In the genomic region with DNA sequence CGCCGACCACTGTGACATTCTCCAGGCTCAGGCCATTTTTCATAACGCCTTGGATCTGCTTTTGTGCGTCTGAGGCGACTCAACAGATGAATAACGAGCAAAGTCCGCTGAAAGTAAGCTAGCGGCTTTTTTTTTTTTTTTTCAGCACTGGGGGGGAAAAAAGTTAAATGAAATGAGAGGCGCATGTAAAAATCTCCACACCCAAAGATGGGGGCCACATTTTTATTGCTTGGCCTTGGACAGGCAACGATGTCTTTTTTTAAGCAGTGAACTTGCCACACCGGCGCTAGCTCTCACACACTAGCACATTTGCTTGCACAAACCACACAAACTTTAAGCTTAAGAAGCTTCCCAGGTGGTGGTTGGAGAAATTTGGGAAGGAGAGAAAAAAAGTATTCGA, we compare ENCODE assay signal across 23 mouse cellular contexts. TPM values are rescaled to one million over a fixed set of nuclear protein-coding genes. Genes with fewer than 3 reads are reported as not detected.
DNase-seq lines count a peak whose midpoint lies in the region; ATAC-seq and TF ChIP-seq lines count a peak whose summit lies in the region.
"Had no signal": no experiment of that assay in that cellular context is flagged by ENCODE, and none has a peak within 500 bp of the region (broad histone marks: within the 10 kb centered on the region; RNA-seq: fewer than 3 reads in every experiment).

No protein-coding gene starts in this region.

- 1% methylated on average over 13 of the region's 13 CpGs for WGBS in forebrain, embryonic 11.5 days
- 3% methylated on average over 13 of the region's 13 CpGs for WGBS in forebrain, embryonic 15.5 days
- 7% methylated on average over 13 of the region's 13 CpGs for WGBS in hindbrain, postnatal 0 days

- TF ChIP-seq CTCF in hindbrain, postnatal 0 days (IDR thresholded peaks at IDR 0.05; ENCODE audit: low read depth): no peak

- H3K4me3 ChIP-seq in forebrain, embryonic 11.5 days (ENCODE audit: low read depth, low read length): peak overlapping the region; percentile 38; the same call in 1 of the 2 replicates
- no peak overlapping the region for H3K4me3 ChIP-seq in forebrain, embryonic 15.5 days
- H3K4me3 ChIP-seq in hindbrain, postnatal 0 days (ENCODE audit: low read length): peak overlapping the region; percentile 33
- H3K4me3 ChIP-seq: erythroblast, embryonic 14.5 days; heart, adult 2 months; intestine, embryonic 15.5 days; kidney, embryonic 15.5 days; layer of hippocampus, adult 2 months; stomach, embryonic 15.5 days had no signal

- no peak for ATAC-seq in forebrain, embryonic 11.5 days (replicated peaks; ENCODE audit: low FRiP score)
- ATAC-seq in forebrain, embryonic 15.5 days (replicated peaks): no peak
- no peak for ATAC-seq in hindbrain, postnatal 0 days
- ATAC-seq: intestine, embryonic 15.5 days had no signal

- H3K4me1 ChIP-seq in forebrain, embryonic 11.5 days (replicated peaks; ENCODE audit: control insufficient read depth, insufficient read depth, low read length): 0 out of 2 replicates have a peak, but pooled peaks cover 2% of the 10 kb centered on the region
- H3K4me1 ChIP-seq in forebrain, embryonic 15.5 days: no peaks in the 10 kb centered on the region
- H3K4me1 ChIP-seq in hindbrain, postnatal 0 days (ENCODE audit: insufficient read depth, low read length): no peaks in the 10 kb centered on the region
- H3K4me1 ChIP-seq: intestine, embryonic 15.5 days; kidney, embryonic 15.5 days; stomach, embryonic 15.5 days had no signal

- H3K9ac ChIP-seq in forebrain, embryonic 11.5 days (ENCODE audit: low read length): peak overlapping the region; percentile 39
- no peak overlapping the region for H3K9ac ChIP-seq in forebrain, embryonic 15.5 days (replicated peaks)
- peak overlapping the region; percentile 61 for H3K9ac ChIP-seq in hindbrain, postnatal 0 days (replicated peaks; ENCODE audit: low read length)
- H3K9ac ChIP-seq: intestine, embryonic 15.5 days; kidney, embryonic 15.5 days; lung, embryonic 14.5 days; stomach, embryonic 15.5 days had no signal

- H3K9me3 ChIP-seq in forebrain, embryonic 11.5 days (ENCODE audit: control insufficient read depth, low read length): no peaks in the 10 kb centered on the region
- H3K9me3 ChIP-seq in forebrain, embryonic 15.5 days: no peaks in the 10 kb centered on the region
- H3K9me3 ChIP-seq in hindbrain, postnatal 0 days (ENCODE audit: low read length): no peaks in the 10 kb centered on the region
- H3K9me3 ChIP-seq: intestine, embryonic 15.5 days; kidney, embryonic 15.5 days; stomach, embryonic 15.5 days had no signal

- peak; percentile 49 for DNase-seq in forebrain, embryonic 11.5 days (ENCODE audit: low spot score)
- no peak for DNase-seq in hindbrain, postnatal 0 days (ENCODE audit: low spot score)
- peak; percentile 49 for DNase-seq in neural tube, embryonic 10.5 days (ENCODE audit: extremely low spot score, low spot score)
- no peak for DNase-seq in frontal cortex, postnatal 36 days (ENCODE audit: low spot score in 2 of 2)
- no peak for DNase-seq in MN1 (ENCODE audit: low spot score)
- no peak for DNase-seq in gastrocnemius, postnatal 4 days (ENCODE audit: low spot score in 2 of 2)
- DNase-seq in gastrocnemius, postnatal 25 days: no peak
- DNase-seq: adrenal gland, adult 2 months; cerebellum, adult 9-10 months; embryo, embryonic 11 days; heart, adult 2 months; lung, embryonic 14.5 days; thymus, postnatal 25 days had no signal

- peak overlapping the region; percentile 87 for H3K27ac ChIP-seq in forebrain, embryonic 11.5 days (ENCODE audit: low read depth, low read length)
- peak overlapping the region; percentile 60; the same call in 1 of the 2 replicates for H3K27ac ChIP-seq in forebrain, embryonic 15.5 days (replicated peaks)
- peak overlapping the region; percentile 79 for H3K27ac ChIP-seq in hindbrain, postnatal 0 days
- H3K27ac ChIP-seq: heart, adult 2 months; intestine, embryonic 15.5 days; kidney, embryonic 15.5 days; layer of hippocampus, adult 2 months; macrophage; stomach, embryonic 15.5 days had no signal

- H3K27me3 ChIP-seq in forebrain, embryonic 11.5 days (ENCODE audit: control insufficient read depth, insufficient read depth, low read length): peaks cover 72% of the 10 kb centered on the region
- H3K27me3 ChIP-seq in forebrain, embryonic 15.5 days: peaks cover 84% of the 10 kb centered on the region
- H3K27me3 ChIP-seq in hindbrain, postnatal 0 days (ENCODE audit: insufficient read depth, low read length): peaks cover 38% of the 10 kb centered on the region

- peak overlapping the region; percentile 24; the same call in 1 of the 2 replicates for H3K4me2 ChIP-seq in forebrain, embryonic 11.5 days (ENCODE audit: low read depth, low read length, severe bottlenecking)
- no peak overlapping the region for H3K4me2 ChIP-seq in forebrain, embryonic 15.5 days (replicated peaks)
- H3K4me2 ChIP-seq in hindbrain, postnatal 0 days (ENCODE audit: low read depth, low read length): peak overlapping the region; percentile 56
- H3K4me2 ChIP-seq: intestine, embryonic 15.5 days; kidney, embryonic 15.5 days; liver, embryonic 11.5 days; lung, embryonic 14.5 days; stomach, embryonic 15.5 days had no signal

- no peaks in the 10 kb centered on the region for H3K36me3 ChIP-seq in forebrain, embryonic 11.5 days (ENCODE audit: control insufficient read depth, insufficient read depth, low read length)
- no peaks in the 10 kb centered on the region for H3K36me3 ChIP-seq in forebrain, embryonic 15.5 days
- no peaks in the 10 kb centered on the region for H3K36me3 ChIP-seq in hindbrain, postnatal 0 days (ENCODE audit: insufficient read depth, low read length)
- H3K36me3 ChIP-seq: G1E; intestine, embryonic 15.5 days; kidney, embryonic 15.5 days; stomach, embryonic 15.5 days had no signal

RNA-seq across cellular contexts. Expression of a gene that starts 38.6 kb away (rescaled TPM):
- polyA plus RNA-seq in forebrain, embryonic 11.5 days (2014; fragmentation: Nextera tagmentation; extraction: Ambion mirVana): 14.7 and 15.7 TPM in 2 replicates
- polyA plus RNA-seq in forebrain, embryonic 15.5 days (2015; fragmentation: Nextera tagmentation; extraction: Ambion mirVana): 9.6 and 9.8 TPM in 2 replicates
- total RNA-seq in hindbrain, postnatal 0 days (2014; rRNA removed): 281 and 342 TPM in 2 replicates
- polyA plus RNA-seq in hindbrain, postnatal 0 days (2015; fragmentation: Nextera tagmentation; extraction: Ambion mirVana): 19.7 and 21.5 TPM in 2 replicates
- total RNA-seq in gastrocnemius, postnatal 4 days (2021): 1 to 10 TPM; 2.2 to 2.4 TPM
- total RNA-seq in gastrocnemius, postnatal 25 days (2021): 1 to 10 TPM in 1 of 2 experiments, under 1 TPM in 1; 0.08 to 1.9 TPM
- total RNA-seq: adrenal gland, adult 2 months; heart, adult 2 months had no signal
- polyA plus RNA-seq: erythroblast, embryonic 14.5 days; G1E; heart, postnatal 0 days; intestine, embryonic 15.5 days; kidney, embryonic 15.5 days; lung, embryonic 14.5 days; macrophage had no signal

RNA-seq across cellular contexts. Expression of a gene that starts 42.0 kb away (rescaled TPM):
- polyA plus RNA-seq in forebrain, embryonic 11.5 days (2014; fragmentation: Nextera tagmentation; extraction: Ambion mirVana): 58.8 and 59.5 TPM in 2 replicates
- 46.2 and 55.0 TPM in 2 replicates for polyA plus RNA-seq in forebrain, embryonic 15.5 days (2015; fragmentation: Nextera tagmentation; extraction: Ambion mirVana)
- 107 and 144 TPM in 2 replicates for total RNA-seq in hindbrain, postnatal 0 days (2014; rRNA removed)
- 51.0 and 58.2 TPM in 2 replicates for polyA plus RNA-seq in hindbrain, postnatal 0 days (2015; fragmentation: Nextera tagmentation; extraction: Ambion mirVana)
- total RNA-seq in gastrocnemius, postnatal 4 days (2021): under 1 TPM; 0.73 to 0.78 TPM
- not detected for total RNA-seq in gastrocnemius, postnatal 25 days (2021)
- total RNA-seq: adrenal gland, adult 2 months; heart, adult 2 months had no signal
- polyA plus RNA-seq: adrenal gland, adult 2 months; G1E; heart, adult 2 months; heart, postnatal 0 days; intestine, embryonic 15.5 days; kidney, embryonic 15.5 days; liver, embryonic 11.5 days; lung, embryonic 14.5 days; macrophage had no signal

Comparison
In these comparisons a context has a peak if more than half of its experiments do, and no peak if none do; other contexts are left out.
1. DNase-seq: peak in forebrain, embryonic 11.5 days (single experiment) and neural tube, embryonic 10.5 days (single experiment); none in hindbrain, postnatal 0 days (single experiment), frontal cortex, postnatal 36 days (0 of 2), MN1 (single experiment), gastrocnemius, postnatal 4 days (0 of 2) and gastrocnemius, postnatal 25 days (single experiment).
2. RNA of a gene that starts 38.6 kb away (total RNA-seq): 281 to 342 TPM in hindbrain, postnatal 0 days; 2.2 to 2.4 TPM in gastrocnemius, postnatal 4 days and 0.08 to 1.9 TPM in gastrocnemius, postnatal 25 days; every median in the first group is over 10 times any median in the second.
3. RNA of a gene that starts 42.0 kb away (total RNA-seq): 107 to 144 TPM in hindbrain, postnatal 0 days; 0.73 to 0.78 TPM in gastrocnemius, postnatal 4 days and not detected in gastrocnemius, postnatal 25 days; every median in the first group is over 10 times any median in the second.
4. Peak in every context shown above with its lines, with median percentiles within 50 percentile points of each other: H3K27ac ChIP-seq.